ENCODE assay signal across 31 mouse cellular contexts in genomic region chr8:54465458-54466102, GRCm38 (mm10).
DNase-seq lines count a peak whose midpoint lies in the region; ATAC-seq lines count a peak whose summit lies in the region.
"Had no signal": no experiment of that assay in that cellular context is flagged by ENCODE, and none has a peak within 500 bp of the region (broad histone marks: within the 10 kb centered on the region; RNA-seq: fewer than 3 reads in every experiment).

No protein-coding gene starts in this region.

- peaks cover 7% of the 10 kb centered on the region for H3K4me1 ChIP-seq in liver, embryonic 11.5 days (replicated peaks; ENCODE audit: control insufficient read depth, insufficient read depth, low read length)
- no peaks in the 10 kb centered on the region for H3K4me1 ChIP-seq in liver, embryonic 16.5 days (ENCODE audit: control insufficient read depth, low read depth, low read length)
- H3K4me1 ChIP-seq in neural tube, embryonic 15.5 days = no peaks in the 10 kb centered on the region
- no peaks in the 10 kb centered on the region for H3K4me1 ChIP-seq in intestine, embryonic 15.5 days (replicated peaks)
- H3K4me1 ChIP-seq: embryonic facial prominence, embryonic 13.5 days; forebrain, embryonic 10.5 days; forebrain, embryonic 15.5 days; hindbrain, embryonic 10.5 days; limb, embryonic 12.5 days; midbrain, embryonic 10.5 days; neural tube, embryonic 12.5 days had no signal

- no peak overlapping the region for H3K27ac ChIP-seq in liver, embryonic 11.5 days (ENCODE audit: low read depth, low read length)
- H3K27ac ChIP-seq in liver, embryonic 16.5 days (ENCODE audit: low read length) = no peak overlapping the region
- H3K27ac ChIP-seq in neural tube, embryonic 15.5 days (replicated peaks) = no peak overlapping the region
- H3K27ac ChIP-seq in intestine, embryonic 15.5 days = no peak overlapping the region
- H3K27ac ChIP-seq: embryonic facial prominence, embryonic 13.5 days; forebrain, embryonic 10.5 days; forebrain, embryonic 15.5 days; gastrocnemius, adult 2 months; hindbrain, embryonic 10.5 days; kidney, postnatal 0 days; limb, embryonic 12.5 days; macrophage; midbrain, embryonic 10.5 days; neural tube, embryonic 12.5 days had no signal

- 44% methylated on average over 3 of the region's 3 CpGs for WGBS in liver, embryonic 11.5 days
- WGBS in liver, embryonic 16.5 days (ENCODE audit: insufficient replicate concordance) = 23% methylated on average over 3 of the region's 3 CpGs
- 89% methylated on average over 3 of the region's 3 CpGs for WGBS in neural tube, embryonic 15.5 days
- 70% methylated on average over 3 of the region's 3 CpGs for WGBS in intestine, embryonic 15.5 days

- peak overlapping the region; percentile 23 for H3K4me2 ChIP-seq in liver, embryonic 11.5 days
- no peak overlapping the region for H3K4me2 ChIP-seq in liver, embryonic 16.5 days (ENCODE audit: low read depth, low read length)
- no peak overlapping the region for H3K4me2 ChIP-seq in neural tube, embryonic 15.5 days
- H3K4me2 ChIP-seq in intestine, embryonic 15.5 days (replicated peaks) = no peak overlapping the region
- H3K4me2 ChIP-seq: embryonic facial prominence, embryonic 13.5 days; forebrain, embryonic 15.5 days; limb, embryonic 12.5 days; neural tube, embryonic 12.5 days had no signal

- H3K9me3 ChIP-seq in liver, embryonic 11.5 days (ENCODE audit: control insufficient read depth, low read length) = no peaks in the 10 kb centered on the region
- H3K9me3 ChIP-seq in liver, embryonic 16.5 days (replicated peaks; ENCODE audit: control insufficient read depth, low read length) = no peaks in the 10 kb centered on the region
- H3K9me3 ChIP-seq in neural tube, embryonic 15.5 days (replicated peaks) = no peaks in the 10 kb centered on the region
- no peaks in the 10 kb centered on the region for H3K9me3 ChIP-seq in intestine, embryonic 15.5 days
- H3K9me3 ChIP-seq: embryonic facial prominence, embryonic 13.5 days; forebrain, embryonic 10.5 days; forebrain, embryonic 15.5 days; hindbrain, embryonic 10.5 days; limb, embryonic 12.5 days; midbrain, embryonic 10.5 days; neural tube, embryonic 12.5 days had no signal

- intact Hi-C loops in left cerebral cortex, postnatal 4 days (cut with DNase I) = no loop called here

- no peaks in the 10 kb centered on the region for H3K27me3 ChIP-seq in liver, embryonic 11.5 days (replicated peaks; ENCODE audit: control insufficient read depth, insufficient read depth, low read length)
- H3K27me3 ChIP-seq in liver, embryonic 16.5 days (ENCODE audit: control insufficient read depth, insufficient read depth, low read depth, low read length) = no peaks in the 10 kb centered on the region
- H3K27me3 ChIP-seq in neural tube, embryonic 15.5 days (replicated peaks) = no peaks in the 10 kb centered on the region
- no peaks in the 10 kb centered on the region for H3K27me3 ChIP-seq in intestine, embryonic 15.5 days (replicated peaks)
- H3K27me3 ChIP-seq: embryonic facial prominence, embryonic 13.5 days; forebrain, embryonic 15.5 days; limb, embryonic 12.5 days; neural tube, embryonic 12.5 days had no signal

- peak; percentile 75 for DNase-seq in heart, adult 11 months
- DNase-seq in heart, adult 9 months (ENCODE audit: low spot score in 2 of 2) = no peak
- no peak for DNase-seq in liver, embryonic 11.5 days (ENCODE audit: low spot score)
- DNase-seq in cerebellum, adult 18-20 months = no peak
- no peak for DNase-seq in left cerebral cortex, postnatal 4 days
- DNase-seq: adrenal gland, postnatal 36 days; cerebellum, adult 9-10 months; cerebellum, postnatal 36 days; gastrocnemius, adult 2 months; heart, postnatal 14 days; kidney, adult 8-10 months; layer of hippocampus, adult 9-11 months; lung, adult 2 months; lung, postnatal 10 days; right cerebral cortex, postnatal 4 days; thymus, adult 2 months; thymus, postnatal 36 days had no signal

- no peak overlapping the region for H3K9ac ChIP-seq in liver, embryonic 11.5 days (ENCODE audit: low read depth, low read length)
- no peak overlapping the region for H3K9ac ChIP-seq in liver, embryonic 16.5 days (ENCODE audit: low read depth, low read length)
- no peak overlapping the region for H3K9ac ChIP-seq in neural tube, embryonic 15.5 days (replicated peaks)
- H3K9ac ChIP-seq in intestine, embryonic 15.5 days = no peak overlapping the region
- H3K9ac ChIP-seq: embryonic facial prominence, embryonic 13.5 days; forebrain, embryonic 15.5 days; limb, embryonic 12.5 days; neural tube, embryonic 12.5 days had no signal

- peak; percentile 54; the same call in 1 of the 2 replicates for ATAC-seq in liver, embryonic 11.5 days (replicated peaks; ENCODE audit: low FRiP score)
- peak; percentile 37; the same call in 1 of the 2 replicates for ATAC-seq in liver, embryonic 16.5 days (ENCODE audit: low read depth)
- ATAC-seq in neural tube, embryonic 15.5 days (ENCODE audit: low FRiP score) = no peak
- no peak for ATAC-seq in intestine, embryonic 15.5 days
- ATAC-seq: forebrain, embryonic 15.5 days; hindbrain, embryonic 16.5 days; midbrain, embryonic 16.5 days had no signal

- H3K36me3 ChIP-seq in liver, embryonic 11.5 days (ENCODE audit: control insufficient read depth, insufficient read depth, low read length) = no peaks in the 10 kb centered on the region
- no peaks in the 10 kb centered on the region for H3K36me3 ChIP-seq in liver, embryonic 16.5 days (ENCODE audit: control insufficient read depth, insufficient read depth)
- no peaks in the 10 kb centered on the region for H3K36me3 ChIP-seq in neural tube, embryonic 15.5 days
- no peaks in the 10 kb centered on the region for H3K36me3 ChIP-seq in intestine, embryonic 15.5 days
- H3K36me3 ChIP-seq: embryonic facial prominence, embryonic 13.5 days; forebrain, embryonic 10.5 days; forebrain, embryonic 15.5 days; hindbrain, embryonic 10.5 days; limb, embryonic 12.5 days; midbrain, embryonic 10.5 days; neural tube, embryonic 12.5 days had no signal

- H3K4me3 ChIP-seq in liver, embryonic 11.5 days (ENCODE audit: low read depth, low read length) = no peak overlapping the region
- H3K4me3 ChIP-seq in liver, embryonic 16.5 days (ENCODE audit: low read depth, low read length) = no peak overlapping the region
- H3K4me3 ChIP-seq in neural tube, embryonic 15.5 days (replicated peaks) = no peak overlapping the region
- H3K4me3 ChIP-seq in intestine, embryonic 15.5 days (replicated peaks) = no peak overlapping the region
- H3K4me3 ChIP-seq: embryonic facial prominence, embryonic 13.5 days; forebrain, embryonic 10.5 days; forebrain, embryonic 15.5 days; gastrocnemius, adult 2 months; hindbrain, embryonic 10.5 days; limb, embryonic 12.5 days; midbrain, embryonic 10.5 days; neural tube, embryonic 12.5 days had no signal

Comparison
In these comparisons a context has a peak if more than half of its experiments do, and no peak if none do; other contexts are left out.
1. ATAC-seq: peak in liver, embryonic 11.5 days (single experiment) and liver, embryonic 16.5 days (single experiment); none in neural tube, embryonic 15.5 days (single experiment) and intestine, embryonic 15.5 days (single experiment).